Comparison of ENCODE assay signal across 10 mouse cellular contexts in the genomic region with DNA sequence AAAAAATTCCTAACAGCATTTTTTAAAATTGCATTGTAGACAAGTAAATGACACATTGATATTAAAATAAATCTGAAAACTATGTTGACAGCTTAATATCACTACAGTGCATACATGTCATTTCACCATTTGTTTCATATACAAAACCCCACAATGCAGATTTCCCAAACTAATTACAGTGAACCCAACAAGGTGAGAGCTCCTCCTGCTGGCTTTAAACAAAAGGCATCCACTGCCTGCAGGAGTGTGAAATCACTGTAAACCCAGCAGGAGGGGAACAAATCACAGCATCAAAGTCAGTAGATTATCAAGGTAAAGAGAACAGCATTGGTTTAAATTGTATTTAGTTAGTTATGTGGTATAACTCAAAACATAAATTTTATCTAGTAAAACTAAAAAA.
DNase-seq lines count a peak whose midpoint lies in the region; ATAC-seq lines count a peak whose summit lies in the region.
"Had no signal": no experiment of that assay in that cellular context is flagged by ENCODE, and none has a peak within 500 bp of the region (broad histone marks: within the 10 kb centered on the region; RNA-seq: fewer than 3 reads in every experiment).

No protein-coding gene starts in this region.

- H3K4me2 ChIP-seq in midbrain, embryonic 15.5 days: no peak overlapping the region
- no peak overlapping the region for H3K4me2 ChIP-seq in liver, embryonic 11.5 days

- H3K9me3 ChIP-seq in midbrain, embryonic 15.5 days: no peaks in the 10 kb centered on the region
- no peaks in the 10 kb centered on the region for H3K9me3 ChIP-seq in liver, embryonic 11.5 days (ENCODE audit: control insufficient read depth, low read length)

- no peak overlapping the region for H3K27ac ChIP-seq in midbrain, embryonic 15.5 days
- no peak overlapping the region for H3K27ac ChIP-seq in liver, embryonic 11.5 days (ENCODE audit: low read depth, low read length)

- no peaks in the 10 kb centered on the region for H3K36me3 ChIP-seq in midbrain, embryonic 15.5 days (replicated peaks)
- no peaks in the 10 kb centered on the region for H3K36me3 ChIP-seq in liver, embryonic 11.5 days (ENCODE audit: control insufficient read depth, insufficient read depth, low read length)

- no peaks in the 10 kb centered on the region for H3K4me1 ChIP-seq in midbrain, embryonic 15.5 days
- no peaks in the 10 kb centered on the region for H3K4me1 ChIP-seq in liver, embryonic 11.5 days (replicated peaks; ENCODE audit: control insufficient read depth, insufficient read depth, low read length)

- H3K9ac ChIP-seq in midbrain, embryonic 15.5 days: no peak overlapping the region
- H3K9ac ChIP-seq in liver, embryonic 11.5 days (ENCODE audit: low read depth, low read length): no peak overlapping the region

- DNase-seq in layer of hippocampus, adult 11-12 months (ENCODE audit: low spot score): peak; percentile 22
- DNase-seq in layer of hippocampus, adult 8-10 months (ENCODE audit: low spot score in 2 of 2): no peak
- peak; percentile 12 for DNase-seq in NIH3T3 (ENCODE audit: low read depth)
- peak; percentile 54 for DNase-seq in embryo, embryonic 11 days
- no peak for DNase-seq in liver, embryonic 11.5 days (ENCODE audit: low spot score)
- no peak for DNase-seq in ovary, postnatal 10 days (ENCODE audit: low spot score)
- DNase-seq in gastrocnemius, postnatal 4 days (ENCODE audit: low spot score in 2 of 2): no peak
- DNase-seq: heart, postnatal 36 days; thymus, postnatal 25 days had no signal

- ATAC-seq in midbrain, embryonic 15.5 days (replicated peaks): peak; percentile 77
- no peak for ATAC-seq in liver, embryonic 11.5 days (replicated peaks; ENCODE audit: low FRiP score)

- no peak overlapping the region for H3K4me3 ChIP-seq in midbrain, embryonic 15.5 days
- no peak overlapping the region for H3K4me3 ChIP-seq in liver, embryonic 11.5 days (ENCODE audit: low read depth, low read length)

- H3K27me3 ChIP-seq in midbrain, embryonic 15.5 days (replicated peaks): no peaks in the 10 kb centered on the region
- no peaks in the 10 kb centered on the region for H3K27me3 ChIP-seq in liver, embryonic 11.5 days (replicated peaks; ENCODE audit: control insufficient read depth, insufficient read depth, low read length)

Comparison
In these comparisons a context has a peak if more than half of its experiments do, and no peak if none do; other contexts are left out.
1. DNase-seq: peak in layer of hippocampus, adult 11-12 months (single experiment), NIH3T3 (single experiment) and embryo, embryonic 11 days (single experiment); none in layer of hippocampus, adult 8-10 months (0 of 2), liver, embryonic 11.5 days (single experiment), ovary, postnatal 10 days (single experiment) and gastrocnemius, postnatal 4 days (0 of 2).